Mouse (Mus musculus) heart, embryonic 13.5 days (tissue): ENCODE data around the gene Tet2. TPM values are rescaled to one million over a fixed set of nuclear protein-coding genes. Genes with fewer than 3 reads are reported as not detected.

Experiments used
- ATAC-seq: fragments of 200-750 bp; cut with Nextera tagmentation; 2 replicates; pipeline ENCODE4 v1.8.0; 2017; ENCODE audit warnings: moderate TSS enrichment; ENCODE audit not compliant: insufficient number of reproducible peaks, low FRiP score, low TSS enrichment; ENCODE audit errors: extremely low read depth
- H3K27ac ChIP-seq: fragments of 300-500 bp; sonication (generic); replicated peaks from 2 replicates; pipeline ENCODE4 v1.5.1; 2015; ENCODE audit warnings: moderate library complexity, mild to moderate bottlenecking, inconsistent platforms
- H3K27me3 ChIP-seq: fragments of 300-500 bp; sonication (generic); replicated peaks from 2 replicates; pipeline ENCODE4 v1.6.1; 2015; ENCODE audit warnings: mild to moderate bottlenecking, inconsistent platforms
- H3K36me3 ChIP-seq: fragments of 300-500 bp; sonication (generic); 2 replicates; pipeline ENCODE4 v1.6.1; 2015; ENCODE audit warnings: mild to moderate bottlenecking, inconsistent platforms
- H3K4me1 ChIP-seq: fragments of 300-500 bp; sonication (generic); 2 replicates; pipeline ENCODE4 v1.6.1; 2015; ENCODE audit warnings: inconsistent platforms
- H3K4me2 ChIP-seq: fragments of 300-500 bp; sonication (generic); 2 replicates; pipeline ENCODE4 v1.6.1; 2015; ENCODE audit warnings: inconsistent platforms, mild to moderate bottlenecking, moderate library complexity
- H3K4me3 ChIP-seq: fragments of 300-500 bp; sonication (generic); 2 replicates; pipeline ENCODE4 v1.5.1; 2015; ENCODE audit warnings: moderate library complexity, mild to moderate bottlenecking, inconsistent platforms
- H3K9ac ChIP-seq: fragments of 300-500 bp; sonication (generic); 2 replicates; pipeline ENCODE4 v1.6.1; 2015; ENCODE audit warnings: inconsistent platforms, mild to moderate bottlenecking, moderate library complexity
- H3K9me3 ChIP-seq: fragments of 300-500 bp; sonication (generic); 2 replicates; pipeline ENCODE4 v1.6.1; 2016; ENCODE audit warnings: inconsistent platforms
- WGBS: fragments of 180-500 bp; shearing (Covaris S2); methylation state at CpG from one replicate; pipeline ENCODE4 v1.1.7; 2015; ENCODE audit warnings: mixed read lengths; 5-methylcytosine and 5-hydroxymethylcytosine counted together
- microRNA-seq: library from miRNA; unstranded; fragments of <30 nt; microRNA quantifications from one replicate; pipeline ENCODE4, GENCODE M21; 2016
- polyA plus RNA-seq: library from polyadenylated mRNA; unstranded; fragments of >200 nt; fragmentation: Nextera tagmentation; extraction: Ambion mirVana; gene quantifications from 2 replicates; pipeline ENCODE4 v1.2.1, GENCODE M21; 2015

The Tet2 gene
- polyA plus RNA-seq, 1 experiment from 2014 or later: 15.5 TPM

DNA sequence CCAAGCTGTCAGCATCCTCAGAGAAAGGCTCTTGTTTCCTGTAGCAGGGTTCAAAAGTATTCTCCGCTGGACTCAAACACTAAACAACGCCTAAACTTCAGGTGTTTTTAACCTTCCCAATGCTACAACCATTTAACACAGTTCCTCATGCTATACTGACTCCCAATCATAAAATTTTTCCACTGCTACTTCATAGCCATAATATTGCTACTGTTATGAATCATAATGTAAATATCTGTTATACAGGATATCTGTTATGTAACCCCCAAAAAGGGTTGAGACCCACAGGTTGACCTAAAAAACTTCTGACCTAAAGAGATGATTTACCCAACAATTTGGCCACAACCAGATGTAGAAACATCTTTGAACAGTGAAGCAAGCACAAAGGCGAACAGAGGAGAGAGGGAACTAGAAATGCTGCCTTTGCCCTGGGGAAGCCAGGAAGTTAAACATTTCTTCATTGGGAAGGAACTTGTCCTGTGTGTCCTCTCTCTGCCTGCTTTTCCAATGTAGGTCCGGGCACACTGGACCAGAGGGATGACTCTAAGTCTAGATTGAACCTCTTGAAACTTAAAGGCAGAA, 108.6 kb downstream of the Tet2 start:
- H3K4me1 ChIP-seq: no peaks in the 10 kb centered on the region
- no peak for ATAC-seq
- no peak overlapping the region for H3K27ac ChIP-seq
- no peaks in the 10 kb centered on the region for H3K27me3 ChIP-seq
- H3K9ac ChIP-seq: no peak overlapping the region
- no peak overlapping the region for H3K4me3 ChIP-seq
- 73% methylated on average over 4 of the region's 4 CpGs for WGBS
- no peaks in the 10 kb centered on the region for H3K9me3 ChIP-seq
- H3K4me2 ChIP-seq: no peak overlapping the region
- H3K36me3 ChIP-seq: no peaks in the 10 kb centered on the region

DNA sequence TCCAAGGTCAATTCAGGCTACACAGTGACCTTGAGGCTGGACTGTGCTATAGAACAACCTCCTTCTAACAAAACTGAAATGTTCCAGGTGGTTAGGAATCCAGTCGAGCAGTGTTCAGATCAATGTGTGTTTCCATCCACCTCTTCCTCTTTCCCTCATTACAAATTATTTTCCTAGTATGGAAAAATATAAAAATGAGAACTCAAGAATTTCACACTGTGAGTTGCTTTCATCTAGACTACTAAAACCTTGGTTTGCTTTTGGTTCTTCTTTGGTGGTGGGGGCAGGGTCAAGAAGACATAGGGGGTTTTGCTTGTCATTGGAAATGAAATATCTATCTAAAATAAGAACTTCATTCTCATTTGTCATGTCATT, 109.2 kb downstream of the Tet2 start:
- Histone ChIP-seq H3K27ac (no peak overlapping the region), H3K27me3 (no peaks in the 10 kb centered on the region), H3K4me2 (no peak overlapping the region), H3K9ac (no peak overlapping the region), H3K9me3 (no peaks in the 10 kb centered on the region), H3K4me3 (no peak overlapping the region), H3K36me3 (no peaks in the 10 kb centered on the region), H3K4me1 (no peaks in the 10 kb centered on the region)
- ATAC-seq: no peak
- 75% methylated on average over 1 of the region's 1 CpGs for WGBS

DNA sequence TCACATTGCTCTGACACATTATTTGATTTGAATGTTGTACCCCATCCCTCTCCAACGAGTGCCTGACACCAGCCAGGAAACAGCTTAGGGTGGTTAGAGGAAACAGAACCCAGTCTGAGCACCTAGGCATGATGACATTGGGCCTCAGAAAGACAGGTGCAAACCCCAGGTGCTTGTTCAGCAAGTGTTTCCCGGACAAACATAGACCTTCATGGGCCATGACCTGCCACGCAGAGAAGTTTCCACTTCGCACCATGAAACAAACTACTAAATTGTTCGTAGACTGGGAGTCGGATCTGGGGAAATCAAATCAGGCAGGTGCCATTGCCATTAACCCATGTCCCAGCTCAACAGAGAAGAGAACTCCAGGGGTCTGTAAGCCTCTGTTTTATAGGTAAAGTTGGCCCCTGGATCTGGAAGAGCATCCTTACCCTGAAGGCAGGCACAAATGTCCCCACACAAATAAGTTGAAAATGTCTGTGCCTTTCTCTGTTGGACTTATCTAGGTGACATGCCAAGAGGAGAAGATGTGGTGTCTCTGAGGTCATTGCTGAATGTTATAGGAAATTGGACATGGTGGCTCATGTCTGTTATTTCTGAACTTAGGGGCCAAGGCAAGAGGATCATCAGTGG, 109.7 kb downstream of the Tet2 start:
- H3K36me3 ChIP-seq: no peaks in the 10 kb centered on the region
- no peaks in the 10 kb centered on the region for H3K27me3 ChIP-seq

DNA sequence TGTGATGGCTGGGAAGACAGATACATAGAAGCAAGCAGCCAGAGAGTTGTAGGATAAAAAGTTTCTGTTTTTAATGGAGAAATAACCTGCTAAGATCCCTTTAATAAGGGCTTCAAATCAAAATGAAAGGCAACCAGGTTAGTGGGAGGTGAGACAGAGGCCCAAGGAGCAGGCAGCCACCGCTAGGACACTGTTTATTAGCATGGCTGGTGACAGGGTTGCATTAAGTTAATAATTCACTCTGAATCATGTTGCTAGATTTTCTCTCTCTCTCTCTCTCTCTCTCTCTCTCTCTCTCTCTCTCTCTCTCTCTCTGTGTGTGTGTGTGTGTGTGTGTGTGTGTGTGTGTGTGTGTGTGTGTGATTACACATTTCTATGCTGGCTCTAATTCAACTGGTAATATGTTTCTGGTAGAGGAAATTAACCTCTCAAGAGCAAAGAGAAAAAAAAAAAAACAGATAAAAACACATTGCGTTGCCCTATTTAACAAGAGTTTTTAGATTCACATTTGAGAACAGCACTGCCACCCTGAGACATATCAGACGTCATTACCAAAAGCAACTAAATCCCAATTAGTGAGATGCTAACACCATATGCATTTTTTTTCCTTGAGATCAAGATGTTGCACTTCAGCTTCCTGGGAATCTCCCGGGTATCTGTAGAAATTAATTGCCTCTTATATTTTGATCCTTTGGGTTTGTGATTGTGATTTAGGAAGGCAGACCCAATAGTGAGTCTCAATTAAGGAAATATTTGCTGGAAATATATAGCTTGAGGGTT, 115.4 kb downstream of the Tet2 start:
- Histone ChIP-seq H3K4me2 (no peak overlapping the region), H3K36me3 (no peaks in the 10 kb centered on the region), H3K4me3 (no peak overlapping the region), H3K27ac (no peak overlapping the region), H3K9me3 (no peaks in the 10 kb centered on the region), H3K9ac (no peak overlapping the region), H3K4me1 (no peaks in the 10 kb centered on the region), H3K27me3 (no peaks in the 10 kb centered on the region)
- WGBS: 68% methylated on average over 4 of the region's 4 CpGs
- no peak for ATAC-seq

More for the DNA sequence above, 109.7 kb downstream of the Tet2 start:
- ATAC-seq: no peak
- Histone ChIP-seq H3K4me2 (no peak overlapping the region), H3K9me3 (no peaks in the 10 kb centered on the region), H3K27ac (no peak overlapping the region), H3K9ac (no peak overlapping the region), H3K4me1 (no peaks in the 10 kb centered on the region), H3K4me3 (no peak overlapping the region)
- 81% methylated on average over 6 of the region's 6 CpGs for WGBS

DNA sequence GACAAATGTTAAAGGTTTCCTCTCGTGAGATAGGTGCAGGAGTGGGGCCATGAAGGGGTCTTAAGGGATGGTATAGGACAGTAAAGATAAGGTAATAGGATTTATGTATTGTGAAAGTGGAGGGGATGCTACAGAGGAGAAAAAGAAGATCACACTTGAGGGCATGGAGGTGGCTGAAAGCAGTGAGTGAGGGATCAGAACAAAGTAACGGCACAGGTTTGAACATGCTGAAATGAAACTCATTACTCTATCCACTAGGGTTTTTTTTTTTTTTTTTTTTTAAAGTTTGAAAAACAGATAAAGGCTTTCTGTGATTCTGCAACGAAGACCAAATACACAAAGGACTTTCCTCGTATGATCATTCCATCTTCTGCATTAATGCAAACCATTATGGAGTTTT, 116.9 kb downstream of the Tet2 start:
- no peaks in the 10 kb centered on the region for H3K4me1 ChIP-seq
- no peak overlapping the region for H3K9ac ChIP-seq
- no peaks in the 10 kb centered on the region for H3K36me3 ChIP-seq
- no peak overlapping the region for H3K4me3 ChIP-seq
- no peak overlapping the region for H3K27ac ChIP-seq
- no peaks in the 10 kb centered on the region for H3K27me3 ChIP-seq
- H3K4me2 ChIP-seq: no peak overlapping the region
- no peak for ATAC-seq
- no peaks in the 10 kb centered on the region for H3K9me3 ChIP-seq
- WGBS: 59% methylated on average over 4 of the region's 4 CpGs

DNA sequence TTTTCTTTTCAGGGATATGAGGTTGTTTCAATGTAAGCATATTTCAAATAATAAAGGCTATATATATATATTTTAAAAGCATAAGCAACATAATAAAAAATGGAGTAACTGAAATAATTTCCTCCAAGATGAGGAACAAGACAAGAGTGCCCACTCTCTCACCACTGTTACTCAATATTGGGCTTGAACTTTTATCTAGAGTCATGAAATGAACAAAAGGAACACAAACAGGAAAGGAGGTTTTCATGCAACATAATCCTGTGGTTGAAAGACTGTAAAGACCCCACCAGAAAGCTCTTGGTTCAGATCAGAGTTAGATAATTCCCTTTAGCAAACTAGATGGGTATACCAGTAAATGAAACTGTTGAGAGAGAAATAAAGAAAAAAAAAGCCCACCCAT, 121.9 kb downstream of the Tet2 start:
- no peak for ATAC-seq
- Histone ChIP-seq H3K4me3 (no peak overlapping the region), H3K4me2 (no peak overlapping the region), H3K9me3 (no peaks in the 10 kb centered on the region), H3K36me3 (no peaks in the 10 kb centered on the region), H3K4me1 (no peaks in the 10 kb centered on the region), H3K9ac (no peak overlapping the region), H3K27ac (no peak overlapping the region), H3K27me3 (no peaks in the 10 kb centered on the region)

DNA sequence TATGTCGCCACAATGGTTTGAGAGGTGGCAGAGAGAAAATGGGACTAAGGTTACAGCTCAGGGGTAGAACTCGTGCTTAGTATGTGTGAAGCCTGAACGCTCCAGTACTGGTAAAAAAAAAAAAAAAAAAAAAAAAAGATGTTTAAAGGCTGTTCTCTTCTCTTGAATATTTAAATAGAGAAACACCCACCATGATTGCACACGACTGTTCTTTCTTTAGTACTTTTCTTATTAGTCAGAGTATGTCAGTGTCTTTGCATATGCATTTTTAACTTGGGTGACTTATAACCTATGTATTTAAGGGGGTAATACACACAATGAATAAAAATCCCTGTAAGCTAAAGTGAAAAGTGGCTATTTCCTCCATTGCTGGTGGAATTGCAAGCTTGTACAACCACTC, 130.2 kb downstream of the Tet2 start:
- no peaks in the 10 kb centered on the region for H3K9me3 ChIP-seq
- H3K27me3 ChIP-seq: no peaks in the 10 kb centered on the region
- 76% methylated on average over 4 of the region's 4 CpGs for WGBS
- no peaks in the 10 kb centered on the region for H3K4me1 ChIP-seq
- H3K36me3 ChIP-seq: no peaks in the 10 kb centered on the region
- H3K27ac ChIP-seq: no peak overlapping the region
- H3K4me2 ChIP-seq: no peak overlapping the region
- H3K4me3 ChIP-seq: no peak overlapping the region
- H3K9ac ChIP-seq: no peak overlapping the region
- ATAC-seq: no peak

Small RNA genes lying within 50 kb of the gene (microRNA-seq; reads per million reads assigned to microRNA genes)
- gene Gm25042: not detected

Other genes starting within 250 kb of the Tet2 start
- gene Ppa2, start 235.0 kb downstream of the Tet2 start, polyA plus RNA-seq: 110 and 122 TPM in 2 replicates